Mouse (Mus musculus): Measurements from ENCODE around the gene Lhfpl2. TPM values are rescaled to one million over a fixed set of nuclear protein-coding genes. Genes with fewer than 3 reads are reported as not detected.

Lhfpl2 gene
- total RNA-seq, 2 experiments from 2014 or later: 2.4 to 2.9 TPM

DNA sequence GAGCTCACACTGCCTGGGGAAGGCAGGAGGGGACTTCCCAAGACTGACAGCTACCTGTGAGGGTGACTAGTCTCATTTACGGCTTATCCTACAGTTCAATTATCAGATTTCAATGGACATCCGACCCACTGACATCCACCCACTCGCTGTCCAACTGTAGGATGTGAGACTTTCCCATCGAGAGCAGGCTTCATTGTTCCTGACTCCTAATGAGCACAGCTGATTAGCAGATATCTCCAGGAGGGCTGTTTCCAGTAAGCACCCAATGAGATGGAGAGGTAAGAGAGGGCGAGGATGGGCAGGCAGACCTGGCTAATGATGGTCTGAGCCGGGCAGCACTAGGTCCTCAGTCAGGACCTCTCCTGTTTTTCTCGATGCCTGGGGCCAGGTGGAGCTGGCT lies 77.0 kb downstream of the Lhfpl2 start:
- no peak for ATAC-seq (ENCODE audit: poor library complexity, severe bottlenecking)

DNA sequence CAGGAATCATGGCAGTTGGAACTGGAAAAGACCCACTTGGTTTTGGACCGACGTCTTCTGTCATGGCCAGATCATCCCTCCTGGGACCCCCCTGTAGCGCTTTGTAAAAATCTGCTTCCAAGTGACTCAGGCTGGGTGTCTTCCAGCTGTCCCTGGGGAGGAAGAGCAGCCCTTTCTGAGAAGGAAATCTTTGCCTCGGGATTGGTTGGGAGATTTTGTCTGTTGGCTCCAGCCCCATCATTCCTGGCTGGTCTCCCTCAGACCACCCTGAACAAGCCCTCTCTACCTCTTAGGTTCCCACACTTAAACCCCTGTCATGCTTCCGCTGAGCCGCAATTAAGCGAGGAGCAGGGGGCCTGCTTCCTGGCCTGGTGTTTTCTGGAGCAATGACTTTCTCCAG lies 77.6 kb downstream of the Lhfpl2 start:
- ATAC-seq (ENCODE audit: poor library complexity, severe bottlenecking): no peak

DNA sequence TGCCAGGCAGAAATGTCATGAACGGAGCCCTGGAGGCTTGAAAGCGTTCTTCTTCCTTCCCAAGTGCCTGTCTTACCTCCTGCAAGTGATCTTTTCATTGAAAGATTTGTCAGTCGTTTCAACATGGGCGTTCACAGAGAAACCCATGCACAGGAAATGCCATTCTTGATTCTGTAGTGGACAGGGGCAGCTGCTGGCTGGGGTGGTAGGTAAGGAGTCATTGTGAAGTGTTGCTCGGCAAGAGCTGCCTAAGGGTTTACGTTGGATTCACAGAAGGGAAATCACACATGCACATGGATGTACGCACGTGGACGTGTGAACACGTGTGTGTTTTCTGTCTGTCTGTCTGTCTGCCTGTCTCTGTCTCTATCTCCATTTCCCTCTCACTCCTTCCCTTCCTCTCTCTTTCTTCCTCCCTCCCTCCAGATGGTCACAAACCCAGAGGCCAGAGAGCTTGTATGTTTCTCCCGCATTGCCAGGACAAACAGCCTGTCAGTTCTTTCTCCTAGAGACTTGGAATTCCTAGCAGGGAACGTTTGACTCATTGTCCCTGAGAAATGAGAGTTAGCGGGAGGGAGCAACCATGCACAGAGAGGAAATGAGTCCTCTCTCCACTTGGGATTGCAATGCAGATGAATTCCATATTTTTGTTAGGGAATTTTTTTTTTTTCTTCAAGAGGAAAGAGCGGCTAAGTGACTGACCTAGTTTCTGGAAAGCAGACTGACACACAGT lies 82.3 kb downstream of the Lhfpl2 start:
- ATAC-seq (ENCODE audit: poor library complexity, severe bottlenecking): no peak

DNA sequence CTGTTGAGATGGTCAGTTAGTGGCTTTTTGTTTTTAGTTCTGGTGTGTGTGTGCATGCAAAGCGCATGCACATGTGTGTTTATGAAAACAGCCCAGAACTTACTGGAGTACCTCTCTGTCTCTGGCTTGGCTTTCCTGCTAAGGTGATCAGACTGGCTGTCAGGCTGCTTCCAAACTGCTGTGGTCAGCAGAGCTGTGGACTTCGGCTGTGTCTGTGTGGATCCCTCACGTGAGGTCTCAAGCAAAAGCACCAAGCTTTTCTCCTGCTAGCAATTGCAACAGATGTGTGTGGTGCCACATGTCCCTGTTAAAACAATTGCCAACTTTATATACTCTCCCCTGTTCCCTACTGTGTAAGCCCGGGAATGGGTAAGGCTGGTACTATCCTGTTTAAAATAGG lies 82.8 kb downstream of the Lhfpl2 start:
- no peak for ATAC-seq (ENCODE audit: poor library complexity, severe bottlenecking)

DNA sequence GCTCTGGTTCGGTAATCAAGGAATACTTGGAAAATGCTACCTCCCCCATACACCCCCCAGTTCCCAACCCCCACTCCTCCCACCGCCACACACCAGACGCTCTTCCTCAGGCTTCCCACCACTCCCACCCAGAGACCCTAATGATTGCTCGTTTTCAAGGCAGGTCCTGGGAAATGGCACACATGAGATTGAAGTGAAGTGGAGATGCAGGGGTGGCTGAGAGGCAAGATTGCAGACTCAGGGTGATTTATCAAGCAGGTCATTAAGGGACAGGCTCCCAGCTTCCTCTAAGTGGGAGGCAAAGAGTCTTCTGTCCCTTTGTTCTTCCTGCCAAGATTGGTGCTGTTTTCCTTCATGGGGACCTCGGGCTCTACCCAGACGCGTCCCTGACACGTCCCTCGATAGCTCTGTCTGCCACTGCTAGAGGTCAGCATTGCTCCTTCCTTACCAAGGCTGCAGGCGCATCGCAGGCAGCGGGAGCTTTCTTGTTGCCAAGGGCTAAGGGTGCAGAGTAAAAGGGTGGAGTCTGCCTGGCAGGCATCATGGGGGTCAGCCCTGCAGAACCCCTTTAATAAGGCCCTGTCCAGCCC lies 85.6 kb downstream of the Lhfpl2 start:
- peak; percentile 38; the same call in 1 of the 2 replicates for ATAC-seq (ENCODE audit: poor library complexity, severe bottlenecking)

DNA sequence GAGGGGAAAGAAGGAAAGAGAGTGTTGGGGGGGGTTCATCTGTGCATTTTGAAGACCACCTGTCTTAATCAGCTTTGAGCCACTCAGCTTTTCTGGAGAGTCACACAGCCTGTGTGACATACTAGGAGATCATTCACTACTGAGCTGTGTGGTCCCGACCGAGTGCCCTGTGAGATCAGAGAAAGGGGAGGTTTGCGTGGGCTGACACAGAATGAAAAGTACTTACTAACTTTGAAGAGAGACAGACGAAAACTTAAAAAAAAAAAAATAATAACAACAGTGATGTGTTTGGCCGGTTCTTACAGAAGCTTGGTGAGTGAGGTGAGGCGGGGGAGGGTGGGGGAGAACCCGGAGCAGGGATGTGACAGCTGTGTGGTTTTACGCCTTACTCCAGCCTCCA lies 86.9 kb downstream of the Lhfpl2 start:
- no peak for ATAC-seq (ENCODE audit: poor library complexity, severe bottlenecking)

DNA sequence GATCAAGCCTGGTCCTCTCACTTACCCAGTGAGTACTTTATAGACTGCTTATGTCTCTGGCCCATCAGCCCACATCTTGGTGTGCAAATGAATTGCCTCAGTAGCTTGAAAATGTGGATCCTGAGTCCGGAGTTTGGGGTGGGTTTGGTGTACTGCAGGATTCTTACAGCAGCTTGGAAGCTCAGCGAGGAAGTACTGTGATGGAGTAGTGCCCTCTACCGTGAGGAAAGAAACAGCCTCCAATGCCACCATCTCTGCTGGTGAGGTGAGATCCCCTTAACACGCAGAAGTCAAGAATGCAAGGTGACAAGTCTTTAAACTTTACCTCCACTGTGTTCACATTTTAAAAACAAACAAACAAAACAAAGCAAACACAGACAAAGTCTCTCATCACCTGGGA lies 89.7 kb downstream of the Lhfpl2 start:
- peak; percentile 64 for ATAC-seq (ENCODE audit: poor library complexity, severe bottlenecking)

DNA sequence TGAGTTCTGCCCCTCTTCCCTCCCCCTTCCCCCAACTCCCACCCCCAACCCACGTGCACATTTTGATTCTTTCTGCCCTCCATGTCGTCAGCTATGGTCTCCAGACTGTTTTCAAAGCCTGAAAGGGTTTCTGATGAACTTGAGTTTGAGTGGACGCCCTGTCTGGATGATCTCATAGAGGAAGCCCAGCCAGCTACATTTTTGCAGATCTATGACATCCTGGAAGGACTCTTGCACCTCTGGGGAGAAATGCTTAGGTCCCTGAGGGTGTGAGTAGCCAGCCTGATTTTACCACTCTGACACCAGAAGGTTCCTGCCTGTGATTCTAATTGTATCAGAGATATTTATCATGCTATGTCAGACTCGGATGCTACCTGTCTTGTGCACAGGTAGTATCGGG lies 91.4 kb downstream of the Lhfpl2 start:
- ATAC-seq (ENCODE audit: poor library complexity, severe bottlenecking): no peak

DNA sequence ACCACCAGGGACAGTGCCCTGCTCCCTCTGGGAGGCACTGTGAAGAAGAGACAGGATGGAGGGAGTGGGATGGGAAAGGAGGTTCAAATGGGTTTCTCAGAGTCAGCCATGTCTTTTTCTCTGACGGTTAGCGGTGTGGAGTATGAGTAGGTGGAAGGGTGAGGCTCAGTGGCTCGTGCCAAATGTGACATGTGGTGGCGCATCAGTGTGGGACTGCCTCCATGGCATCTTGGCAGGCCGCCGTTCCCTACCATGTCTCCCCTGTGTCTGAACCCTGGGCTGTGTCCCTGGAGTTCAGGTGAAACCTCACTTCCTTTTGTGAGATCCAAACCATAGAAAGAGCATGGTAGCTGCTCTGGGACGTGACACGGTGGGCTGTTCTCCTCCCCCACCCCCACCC lies 92.2 kb downstream of the Lhfpl2 start:
- ATAC-seq (ENCODE audit: poor library complexity, severe bottlenecking): no peak

DNA sequence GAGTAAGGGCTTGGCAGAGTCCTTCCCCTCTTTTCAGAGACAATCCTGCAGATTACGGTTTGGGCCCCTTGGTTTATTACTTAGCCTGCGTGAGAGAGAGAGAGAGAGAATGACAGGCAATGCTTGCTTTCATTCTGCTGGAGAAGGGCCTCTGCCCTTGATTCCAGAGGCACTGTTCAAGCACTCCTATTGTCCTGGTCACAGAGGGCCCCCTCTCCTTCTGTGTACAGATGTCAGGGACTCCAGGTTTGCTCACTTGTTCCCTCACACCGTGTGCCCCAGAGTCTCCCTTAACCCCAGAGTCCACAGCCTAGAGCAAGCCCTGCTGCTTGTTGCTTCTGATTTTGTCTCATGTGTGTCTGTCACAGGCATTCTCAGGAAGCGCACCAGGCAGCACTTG lies 93.7 kb downstream of the Lhfpl2 start:
- no peak for ATAC-seq (ENCODE audit: poor library complexity, severe bottlenecking)

DNA sequence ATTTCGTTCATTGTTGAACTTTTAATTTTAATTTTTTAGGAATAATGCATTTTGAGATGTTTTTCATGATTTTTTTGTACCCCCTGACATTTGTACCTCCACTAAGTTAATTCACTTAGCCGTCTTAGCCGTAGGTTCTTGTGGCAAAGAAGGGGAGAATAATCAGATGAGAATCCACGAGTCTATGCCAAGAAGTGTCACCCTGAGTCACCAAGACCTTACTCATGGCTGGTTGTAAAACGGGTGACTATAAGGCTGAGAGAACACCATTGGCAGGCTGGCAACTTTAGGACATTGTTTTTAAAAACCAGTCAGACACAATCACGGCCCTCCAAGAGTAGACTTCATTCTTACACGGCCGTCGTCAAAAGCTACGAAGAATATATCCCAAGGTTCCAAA lies 95.2 kb downstream of the Lhfpl2 start:
- no peak for ATAC-seq (ENCODE audit: poor library complexity, severe bottlenecking)

DNA sequence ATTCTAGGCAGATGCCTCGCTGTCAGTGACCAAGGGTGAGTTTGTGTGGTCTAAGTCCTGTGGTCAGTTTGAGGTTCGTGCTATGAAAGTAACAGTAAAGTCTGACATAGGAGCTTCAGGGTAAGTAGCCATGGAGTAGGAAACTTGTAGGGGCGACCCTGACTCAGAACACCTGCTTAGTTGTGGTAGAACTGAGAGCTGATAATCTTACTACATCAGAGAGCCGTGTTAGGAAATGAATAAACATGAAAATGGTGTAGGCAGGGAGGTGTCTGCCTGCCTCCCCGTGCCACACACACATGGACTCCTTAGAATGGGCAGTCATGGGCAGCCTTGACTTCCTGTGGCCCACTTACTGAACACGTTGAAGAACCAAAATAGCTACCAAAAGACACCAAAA lies 96.1 kb downstream of the Lhfpl2 start:
- ATAC-seq (ENCODE audit: poor library complexity, severe bottlenecking): no peak

DNA sequence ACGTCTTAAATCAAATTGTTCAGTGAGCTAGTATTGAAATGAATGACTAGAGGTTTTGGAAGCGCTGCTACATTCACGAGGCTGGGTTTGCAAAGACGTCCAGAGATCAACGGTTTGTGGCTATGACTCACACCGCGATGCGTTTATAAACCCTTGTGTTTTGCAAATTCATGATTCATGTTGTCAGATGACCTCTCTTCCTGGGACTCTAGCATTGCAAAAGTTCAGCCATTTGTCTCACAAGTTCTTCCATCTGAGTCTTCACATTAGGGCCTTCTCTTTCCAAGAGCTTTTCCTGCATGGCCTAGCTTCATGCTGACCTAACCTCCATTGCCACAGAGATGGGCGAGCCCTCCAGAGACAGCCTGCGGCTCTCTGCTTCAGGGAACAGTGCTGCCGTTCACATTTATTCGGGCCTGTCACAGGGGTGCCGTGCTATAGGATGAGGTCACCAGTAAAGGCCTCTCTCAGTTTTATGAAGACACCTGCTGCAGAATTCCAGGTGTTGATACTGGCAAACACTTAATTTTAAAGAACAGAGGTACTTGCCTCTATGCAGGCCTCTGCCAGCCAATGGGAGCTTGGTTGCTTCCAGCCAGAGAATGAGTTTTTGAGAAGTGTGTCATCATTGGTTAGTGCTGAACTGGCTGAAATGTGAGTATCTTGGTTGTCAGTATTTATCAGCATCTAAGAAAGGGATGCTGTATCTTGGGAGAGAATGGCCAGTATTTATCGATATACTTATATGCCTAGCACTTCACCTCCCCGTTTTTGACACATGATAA lies 97.1 kb downstream of the Lhfpl2 start:
- ATAC-seq (ENCODE audit: poor library complexity, severe bottlenecking): peak; percentile 85

DNA sequence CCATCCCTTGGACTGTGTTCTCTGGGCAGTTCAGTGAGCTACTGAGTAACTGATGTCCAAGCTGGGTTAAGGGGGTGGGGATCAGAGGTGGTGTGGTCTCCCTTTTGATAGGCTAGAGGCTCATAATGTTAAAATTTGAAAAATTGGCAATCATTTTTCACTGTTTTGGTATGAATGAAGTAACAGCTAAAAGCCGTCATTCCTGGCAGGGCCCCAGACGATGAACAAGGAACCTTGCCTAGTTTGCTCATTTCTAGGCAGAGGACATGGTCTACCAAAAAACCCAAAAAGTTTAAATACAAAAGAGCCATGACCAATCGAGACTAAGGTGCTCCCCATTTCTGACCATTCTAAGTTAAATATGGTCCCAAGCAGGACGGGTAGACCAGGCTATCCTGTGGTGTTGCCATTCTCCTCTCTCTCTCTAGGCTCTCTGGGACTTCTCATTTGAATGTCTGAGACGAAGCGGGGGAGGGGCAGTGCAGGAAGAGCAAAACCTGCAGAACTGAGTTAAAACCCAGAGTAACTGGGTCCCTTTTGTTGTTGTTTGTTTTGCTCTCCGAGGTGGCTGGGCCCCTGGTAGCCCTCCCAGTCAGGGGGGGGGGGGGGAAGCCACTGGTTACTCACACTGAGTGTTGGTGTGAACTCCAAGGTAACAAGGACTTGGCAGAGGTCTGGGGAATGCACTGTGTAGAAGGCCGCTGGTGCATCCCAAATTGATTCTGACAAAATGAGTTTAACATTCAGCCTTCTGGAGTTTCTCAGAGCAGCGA lies 98.2 kb downstream of the Lhfpl2 start:
- ATAC-seq (ENCODE audit: poor library complexity, severe bottlenecking): no peak

DNA sequence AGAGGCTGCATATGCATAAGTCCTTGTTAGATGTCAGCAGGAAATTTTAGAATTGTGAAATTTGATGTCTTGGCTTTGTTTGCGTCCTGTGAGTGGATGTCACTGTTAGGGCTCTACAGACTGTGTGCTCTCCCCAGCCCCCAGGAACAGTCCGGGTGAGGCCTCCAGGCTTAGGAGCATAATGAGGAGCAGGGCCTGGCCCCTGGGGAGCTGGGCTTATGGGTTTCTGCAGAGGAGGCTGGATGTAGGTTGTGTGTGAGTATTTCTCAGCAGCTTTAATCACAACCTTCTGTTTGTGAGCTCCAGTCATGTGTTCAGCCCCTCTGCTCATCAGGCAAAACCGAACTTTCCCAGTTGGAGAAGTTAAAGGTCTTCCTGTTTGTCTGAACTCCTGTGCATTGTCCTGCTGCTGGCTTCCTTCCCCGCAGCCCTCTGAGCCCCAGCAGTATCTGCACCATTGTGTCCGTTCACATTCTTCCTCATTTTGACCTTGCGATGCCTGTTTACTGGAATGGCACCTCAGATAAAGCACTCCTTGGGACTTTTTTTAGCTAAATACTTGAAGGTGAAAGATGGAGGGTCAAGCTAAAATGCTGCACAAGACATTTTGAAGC lies 101.4 kb downstream of the Lhfpl2 start:
- peak; percentile 41 for ATAC-seq (ENCODE audit: poor library complexity, severe bottlenecking)

DNA sequence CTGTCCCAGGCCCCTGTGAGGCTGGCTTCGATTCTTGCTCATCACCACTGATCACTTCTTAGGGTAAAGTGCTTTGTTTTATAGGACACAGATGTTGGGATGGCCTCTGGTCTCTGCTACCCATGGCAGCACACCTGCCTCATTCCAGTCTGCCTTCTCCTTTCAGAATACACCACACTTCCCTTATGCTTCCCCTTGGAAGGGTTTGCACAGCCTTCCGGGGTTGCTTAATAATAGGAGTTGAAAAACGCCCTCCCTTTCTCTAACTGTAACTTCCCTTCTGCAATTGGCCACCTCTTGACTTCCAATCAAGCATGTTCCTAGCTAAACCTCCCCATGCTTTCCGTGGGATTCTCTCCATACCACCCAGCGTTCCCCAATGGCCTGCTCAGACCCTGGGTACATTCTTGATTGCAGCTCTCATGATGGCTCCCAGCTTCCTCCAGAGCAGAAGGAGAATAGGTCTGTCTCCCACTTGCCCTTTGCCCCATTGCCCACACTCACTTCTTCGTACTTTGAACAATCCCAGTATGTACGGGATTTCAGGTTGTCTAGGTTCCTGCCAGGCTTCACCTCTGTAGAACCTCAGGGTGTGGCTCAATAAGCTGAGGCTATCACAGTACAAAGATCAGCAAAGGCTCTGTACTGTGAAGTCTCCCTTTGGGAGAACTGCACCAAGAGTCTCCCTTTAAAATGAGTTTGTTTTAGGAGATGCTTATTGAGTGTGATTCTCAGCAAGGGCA lies 102.1 kb downstream of the Lhfpl2 start:
- peak; percentile 63 for ATAC-seq (ENCODE audit: poor library complexity, severe bottlenecking)

DNA sequence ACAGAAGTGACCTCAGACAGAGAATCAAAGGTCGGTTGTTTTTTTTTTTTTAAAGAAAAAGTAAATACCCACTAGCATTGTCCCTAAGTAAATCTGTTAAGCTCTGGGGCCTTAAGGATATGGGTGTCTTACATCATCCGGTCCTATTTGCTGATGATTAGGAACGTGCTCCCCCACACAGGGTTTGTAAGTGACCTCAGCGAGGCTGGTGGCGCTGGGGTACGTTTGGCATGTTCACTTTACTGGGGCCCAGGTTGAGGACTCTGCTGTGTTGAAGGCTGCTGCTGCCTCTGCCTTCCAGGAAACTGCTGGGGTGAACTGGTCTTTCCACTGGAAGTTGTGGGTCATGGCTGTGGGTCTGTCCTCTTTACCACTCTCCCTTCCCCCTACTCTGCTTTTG lies 106.9 kb downstream of the Lhfpl2 start:
- no peak for ATAC-seq (ENCODE audit: poor library complexity, severe bottlenecking)

DNA sequence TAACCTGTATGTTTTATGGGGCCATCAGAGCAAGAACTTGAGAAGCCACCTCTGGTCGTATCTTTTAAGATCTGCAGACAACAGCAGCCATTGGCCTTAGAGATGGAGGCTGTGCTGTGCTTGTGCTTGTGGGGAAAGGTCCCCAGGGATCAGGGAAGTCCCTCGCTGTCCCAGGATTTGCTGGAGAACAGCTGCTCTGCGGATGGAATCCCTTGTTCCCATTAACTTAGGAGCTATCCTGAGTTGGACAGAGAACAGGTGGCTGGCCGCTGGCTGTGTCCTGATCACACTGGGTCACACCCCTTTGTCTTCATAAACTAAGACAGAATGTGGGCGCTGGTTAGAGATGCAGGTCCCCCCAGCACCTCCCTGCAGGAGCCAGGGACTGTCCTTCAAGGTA lies 110.7 kb downstream of the Lhfpl2 start:
- no peak for ATAC-seq (ENCODE audit: poor library complexity, severe bottlenecking)

DNA sequence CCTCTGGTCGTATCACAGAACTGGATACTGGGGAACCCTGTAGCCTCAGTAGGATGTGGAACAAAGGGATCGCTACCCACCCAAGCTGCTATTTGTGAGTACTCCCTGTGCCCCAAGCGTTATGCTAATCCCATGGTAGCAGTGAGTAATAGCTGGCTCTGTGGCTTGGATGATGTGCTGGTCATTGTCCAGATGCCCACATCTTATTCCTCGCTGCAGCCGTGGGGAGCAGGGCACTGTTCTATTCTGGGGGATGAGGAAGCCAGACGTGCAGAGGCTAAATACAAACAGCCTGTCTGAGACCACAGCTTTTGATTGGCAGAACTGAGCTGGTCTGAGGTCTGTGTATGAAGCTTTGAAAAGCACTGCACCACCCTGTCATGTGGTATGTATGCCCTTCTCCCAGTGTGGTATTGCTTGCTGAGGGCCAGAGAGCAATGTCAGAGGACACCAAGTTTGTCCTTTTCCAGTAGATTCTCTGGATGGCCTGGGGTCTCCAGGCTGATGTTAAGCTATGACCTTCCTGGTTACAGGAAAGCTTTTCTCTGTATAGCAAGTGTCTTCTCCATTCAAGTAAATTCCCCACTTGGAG lies 111.8 kb downstream of the Lhfpl2 start:
- no peak for ATAC-seq (ENCODE audit: poor library complexity, severe bottlenecking)

DNA sequence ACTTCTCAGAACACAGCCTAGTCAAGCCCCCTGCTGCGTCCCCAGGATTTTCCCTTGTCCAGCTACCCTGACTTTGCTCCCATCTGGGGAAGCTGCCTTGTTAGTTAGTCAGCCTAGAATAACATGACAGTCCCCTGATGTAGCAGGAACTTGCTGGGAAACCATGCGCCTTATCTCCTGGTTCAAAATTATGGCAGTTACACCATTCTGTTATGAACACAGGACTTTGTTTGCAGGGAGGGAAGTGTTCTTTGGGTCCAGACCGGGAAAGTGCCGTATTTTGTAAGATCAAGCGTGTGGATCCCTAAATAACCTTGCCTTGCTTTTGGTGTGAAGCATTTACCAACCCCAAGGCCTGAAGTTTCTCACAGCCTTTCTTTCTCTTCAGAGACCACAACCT lies 114.0 kb downstream of the Lhfpl2 start:
- no peak for ATAC-seq (ENCODE audit: poor library complexity, severe bottlenecking)
